Mouse (Mus musculus) myocyte (in vitro differentiated cells): ENCODE measurements at regions not wholly inside any gene's neighbourhood (a gene's known extent, or its start where the extent isn't known, plus 50 kb on each side); places are given as distances from the start of the nearest gene placed in this dataset.
A peak's percentile ranks its signal among the peaks of the same experiment; 100 is the strongest.

Source experiments
- H3K27me3 ChIP-seq: one replicate; pipeline ENCODE4 v1.6.1; 2011; ENCODE audit not compliant: control insufficient read depth, insufficient read depth, insufficient read length
- H3K36me3 ChIP-seq: one replicate; pipeline ENCODE4 v1.6.1; 2011; ENCODE audit not compliant: control insufficient read depth, insufficient read depth
- H3K4me2 ChIP-seq: one replicate; pipeline ENCODE4 v1.6.1; 2011; ENCODE audit warnings: low read depth, control low read depth
- H3K4me3 ChIP-seq: one replicate; pipeline ENCODE4 v1.5.1; 2011; ENCODE audit warnings: mild to moderate bottlenecking, control low read depth, moderate library complexity
- H3K79me2 ChIP-seq: one replicate; pipeline ENCODE4 v1.6.1; 2011; ENCODE audit not compliant: control insufficient read depth, insufficient read depth
- H3ac ChIP-seq: one replicate; pipeline ENCODE4 v1.6.1; 2011; ENCODE audit not compliant: control insufficient read depth, insufficient read length
- CEBPB ChIP-seq: IDR thresholded peaks from 2 replicates; pipeline ENCODE4 v1.6.1; 2011; ENCODE audit warnings: mild to moderate bottlenecking, moderate library complexity; ENCODE audit not compliant: poor library complexity, insufficient read depth, severe bottlenecking
- E2F4 ChIP-seq: IDR thresholded peaks from one replicate; pipeline ENCODE4 v1.6.1; 2011; ENCODE audit warnings: mild to moderate bottlenecking, control low read depth, moderate library complexity; ENCODE audit not compliant: insufficient read depth
- MAX ChIP-seq: IDR thresholded peaks from one replicate; pipeline ENCODE4 v1.6.1; 2011; ENCODE audit warnings: low read depth, mild to moderate bottlenecking, control low read depth
- MYOD1 ChIP-seq, 3 experiments: IDR thresholded peaks; one replicate each; pipeline ENCODE4 v1.6.1; 2011; ENCODE audit warnings: control low read depth in 2 of 3, low read depth in 2 of 3, mild to moderate bottlenecking in 2 of 3, moderate library complexity in 1 of 3; ENCODE audit not compliant: insufficient read length in 2 of 3, control insufficient read depth in 1 of 3
- MYOG ChIP-seq, 3 experiments: IDR thresholded peaks; one replicate each; pipeline ENCODE4 v1.6.1; 2011; ENCODE audit warnings: control low read depth in 2 of 3, low read depth in 2 of 3, mild to moderate bottlenecking in 2 of 3; ENCODE audit not compliant: insufficient read length in 2 of 3, control insufficient read depth in 1 of 3, insufficient read depth in 1 of 3
- POLR2A ChIP-seq: IDR thresholded peaks from one replicate; pipeline ENCODE4 v1.6.1; 2011; ENCODE audit warnings: low read depth, mild to moderate bottlenecking, control low read depth, moderate library complexity; ENCODE audit not compliant: insufficient read length
- POLR2AphosphoS2 ChIP-seq: IDR thresholded peaks from one replicate; pipeline ENCODE4 v1.6.1; 2011; ENCODE audit warnings: low read depth, control low read depth; ENCODE audit not compliant: insufficient read length
- REST ChIP-seq: IDR thresholded peaks from one replicate; pipeline ENCODE4 v1.6.1; 2011; ENCODE audit warnings: mild to moderate bottlenecking, control low read depth, moderate library complexity; ENCODE audit not compliant: insufficient read depth, insufficient read length
- SRF ChIP-seq: IDR thresholded peaks from one replicate; pipeline ENCODE4 v1.6.1; 2011; ENCODE audit warnings: low read depth; ENCODE audit not compliant: control insufficient read depth, insufficient read length
- TCF12 ChIP-seq: IDR thresholded peaks from one replicate; pipeline ENCODE4 v1.6.1; 2011; ENCODE audit warnings: mild to moderate bottlenecking, control low read depth; ENCODE audit not compliant: poor library complexity, insufficient read depth, severe bottlenecking
- TCF3 ChIP-seq: IDR thresholded peaks from one replicate; pipeline ENCODE4 v1.6.1; 2011; ENCODE audit warnings: low read depth, control low read depth; ENCODE audit not compliant: insufficient read length
- USF1 ChIP-seq: IDR thresholded peaks from one replicate; pipeline ENCODE4 v1.6.1; 2011; ENCODE audit warnings: low read depth, mild to moderate bottlenecking, control low read depth, moderate library complexity

GRCm38 (mm10) chr11:23171760-23172159 lies 84.1 kb upstream of the Xpo1 start:
- Histone ChIP-seq H3K4me2 (no peak overlapping the region), H3K4me3 (no peak overlapping the region), H3K36me3 (no peaks in the 10 kb centered on the region), H3ac (no peak overlapping the region), H3K79me2 (no peaks in the 10 kb centered on the region), H3K27me3 (no peaks in the 10 kb centered on the region)
- no peak for TF ChIP-seq REST
- no peak for TF ChIP-seq SRF
- TF ChIP-seq TCF3, result no peak
- no peak for TF ChIP-seq POLR2A
- TF ChIP-seq CEBPB, result no peak
- TF ChIP-seq MYOD1 (IDR thresholded peaks at IDR 0.05; ENCODE audit: control insufficient read depth in 1 of 3, insufficient read length in 2 of 3, low read depth in 2 of 3), result no peak
- no peak for TF ChIP-seq USF1
- no peak for TF ChIP-seq E2F4
- no peak for TF ChIP-seq TCF12
- TF ChIP-seq MAX, result no peak

GRCm38 (mm10) chr11:23181647-23182046 lies 74.2 kb upstream of the Xpo1 start:
- Histone ChIP-seq H3K4me3 (peak overlapping the region; percentile 18), H3K36me3 (no peaks in the 10 kb centered on the region), H3K79me2 (no peaks in the 10 kb centered on the region), H3ac (no peak overlapping the region), H3K27me3 (no peaks in the 10 kb centered on the region), H3K4me2 (peak overlapping the region; percentile 65)
- TF ChIP-seq MYOD1 (IDR thresholded peaks at IDR 0.05; ENCODE audit: control insufficient read depth in 1 of 3, insufficient read length in 2 of 3, low read depth in 2 of 3), result no peak
- TF ChIP-seq POLR2A, result peak; percentile 12
- TF ChIP-seq POLR2AphosphoS2, result no peak
- peak; percentile 65 for TF ChIP-seq USF1
- TF ChIP-seq CEBPB, result peak; percentile 55; the same call in 1 of the 2 replicates

DNA sequence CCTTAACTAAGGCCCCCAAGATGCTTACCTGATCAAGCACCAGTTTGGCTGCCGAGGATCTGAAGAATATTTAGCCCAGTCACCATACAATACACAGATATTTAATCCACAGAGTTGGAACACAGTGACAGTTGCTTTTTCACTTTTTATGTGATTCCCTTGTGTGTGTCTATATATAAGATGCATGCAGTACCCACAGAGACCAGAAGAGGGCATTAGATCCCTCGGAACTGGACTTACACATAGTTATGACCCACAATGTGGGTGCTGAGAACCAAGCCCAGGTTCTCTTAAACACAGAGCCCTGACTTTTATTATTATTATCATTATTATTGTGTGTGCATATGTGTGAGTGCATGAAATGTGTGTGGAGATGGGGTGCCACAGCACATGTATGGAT lies 70.6 kb upstream of the Xpo1 start:
- TF ChIP-seq MAX (no peak), USF1 (no peak), MYOD1 (IDR thresholded peaks at IDR 0.05; ENCODE audit: control insufficient read depth in 1 of 3, insufficient read length in 2 of 3, low read depth in 2 of 3) (no peak), MYOG (IDR thresholded peaks at IDR 0.05; ENCODE audit: control insufficient read depth in 1 of 3, insufficient read depth in 1 of 3, insufficient read length in 2 of 3, low read depth in 2 of 3) (no peak), E2F4 (no peak), SRF (no peak), TCF12 (no peak), POLR2AphosphoS2 (no peak), CEBPB (no peak), POLR2A (no peak), REST (no peak), TCF3 (no peak)

DNA sequence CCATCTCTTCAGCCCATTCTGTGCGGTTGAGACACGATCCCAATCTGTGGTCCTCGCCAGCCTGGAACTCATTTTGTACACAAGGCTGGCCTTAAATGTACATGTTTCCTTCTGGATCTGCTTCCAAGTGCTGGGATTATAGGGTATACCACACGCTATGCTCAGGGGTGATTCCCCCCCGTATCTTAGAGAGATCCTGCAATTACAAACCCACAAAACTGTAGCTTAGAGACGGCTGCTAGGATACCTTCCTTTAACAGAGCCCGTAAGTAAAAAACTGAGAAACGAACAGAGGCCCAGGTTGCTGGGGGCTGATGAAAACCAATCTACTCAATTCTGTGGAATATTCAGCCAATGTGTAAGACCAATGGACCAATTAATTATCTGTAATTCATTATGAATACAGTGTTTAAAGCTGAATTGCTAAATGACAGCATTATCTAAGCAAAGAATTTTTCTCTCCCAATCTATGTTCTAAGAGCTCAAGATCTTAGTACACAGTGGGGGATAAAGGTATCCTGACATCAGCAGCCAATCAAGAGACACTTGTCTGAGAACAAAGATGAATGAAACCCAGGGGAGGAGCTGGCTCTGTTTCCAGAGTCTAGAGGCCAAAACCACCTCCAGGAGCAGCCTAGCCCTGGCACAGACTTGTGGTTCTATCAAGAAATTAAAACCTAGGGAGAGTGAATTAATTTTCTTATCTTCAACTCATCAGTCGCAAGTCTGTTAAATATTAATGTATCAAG lies 54.0 kb upstream of the Xpo1 start:
- TF ChIP-seq MAX (no peak), SRF (no peak), TCF12 (no peak), POLR2A (no peak), REST (no peak), CEBPB (no peak), POLR2AphosphoS2 (no peak), MYOG (IDR thresholded peaks at IDR 0.05; ENCODE audit: control insufficient read depth in 1 of 3, insufficient read depth in 1 of 3, insufficient read length in 2 of 3, low read depth in 2 of 3) (no peak), E2F4 (no peak), USF1 (no peak), MYOD1 (IDR thresholded peaks at IDR 0.05; ENCODE audit: control insufficient read depth in 1 of 3, insufficient read length in 2 of 3, low read depth in 2 of 3) (no peak), TCF3 (no peak)
- H3K4me2 ChIP-seq, result no peak overlapping the region
- H3K4me3 ChIP-seq, result no peak overlapping the region
- H3K36me3 ChIP-seq, result no peaks in the 10 kb centered on the region
- no peaks in the 10 kb centered on the region for H3K27me3 ChIP-seq
- no peak overlapping the region for H3ac ChIP-seq
- H3K79me2 ChIP-seq, result no peaks in the 10 kb centered on the region

More for the DNA sequence above, 70.6 kb upstream of the Xpo1 start:
- Histone ChIP-seq H3K79me2 (no peaks in the 10 kb centered on the region), H3K4me3 (no peak overlapping the region), H3ac (no peak overlapping the region), H3K36me3 (no peaks in the 10 kb centered on the region), H3K27me3 (no peaks in the 10 kb centered on the region), H3K4me2 (no peak overlapping the region)

- TF ChIP-seq POLR2A (no peak), TCF12 (no peak), SRF (no peak), USF1 (no peak), MYOD1 (IDR thresholded peaks at IDR 0.05; ENCODE audit: control insufficient read depth in 1 of 3, insufficient read length in 2 of 3, low read depth in 2 of 3) (no peak), POLR2AphosphoS2 (no peak), CEBPB (no peak), MAX (no peak), MYOG (IDR thresholded peaks at IDR 0.05; ENCODE audit: control insufficient read depth in 1 of 3, insufficient read depth in 1 of 3, insufficient read length in 2 of 3, low read depth in 2 of 3) (no peak), REST (no peak), TCF3 (no peak), E2F4 (no peak)
- no peak overlapping the region for H3K4me3 ChIP-seq
These were observed 52.3 kb upstream of the Xpo1 start for GRCm38 (mm10) chr11:23203566-23203965.

More at GRCm38 (mm10) chr11:23203566-23203965, 52.3 kb upstream of the Xpo1 start:
- Histone ChIP-seq H3K27me3 (no peaks in the 10 kb centered on the region), H3K79me2 (no peaks in the 10 kb centered on the region), H3K4me2 (no peak overlapping the region), H3K36me3 (no peaks in the 10 kb centered on the region), H3ac (no peak overlapping the region)
